Mouse (Mus musculus) forebrain, embryonic 14.5 days (tissue): ENCODE data around the gene Vcam1. TPM values are rescaled to one million over a fixed set of nuclear protein-coding genes. Genes with fewer than 3 reads are reported as not detected.

ENCODE experiments used
- polyA plus RNA-seq: library from polyadenylated mRNA; unstranded; fragments of >200 nt; fragmentation: Nextera tagmentation; extraction: Ambion mirVana; gene quantifications from 2 replicates; pipeline ENCODE4 v1.2.1, GENCODE M21; 2014

The Vcam1 gene
- polyA plus RNA-seq, 1 experiment from 2014 or later: 35.6 TPM

Other genes starting within 250 kb of the Vcam1 start
- 24.6 and 27.4 TPM in 2 replicates for gene Dph5, start 241.9 kb downstream of the Vcam1 start, polyA plus RNA-seq
- 22.2 and 23.1 TPM in 2 replicates for gene Slc30a7, start 122.3 kb downstream of the Vcam1 start, polyA plus RNA-seq
- gene Extl2, start 122.2 kb downstream of the Vcam1 start, polyA plus RNA-seq: 29.9 and 31.4 TPM in 2 replicates
- gene Gpr88, start 123.8 kb upstream of the Vcam1 start, polyA plus RNA-seq: 5.2 and 9.6 TPM in 2 replicates